Mouse (Mus musculus) cortical plate, adult 2 months (tissue): ENCODE results near the gene Mttp.

Experiments
- CTCF ChIP-seq: fragments of 200-500 bp; IDR thresholded peaks from 2 replicates; pipeline ENCODE4 v1.5.1; 2011; ENCODE audit warnings: mild to moderate bottlenecking, control low read depth, low read length; ENCODE audit not compliant: insufficient read depth; ENCODE audit errors: extremely low read depth
- POLR2A ChIP-seq: fragments of 200-500 bp; IDR thresholded peaks from 2 replicates; pipeline ENCODE4 v1.6.1; 2011; ENCODE audit warnings: mild to moderate bottlenecking, low read length, control low read depth; ENCODE audit not compliant: insufficient read depth; ENCODE audit errors: extremely low read depth

- no peak for TF ChIP-seq CTCF
- no peak for TF ChIP-seq POLR2A
Observed at GRCm38 (mm10) chr3:138105056-138105455, 39.7 kb downstream of the Mttp start.
